Mouse (Mus musculus) midbrain, embryonic 10.5 days (tissue): ENCODE data around the gene Vwf. TPM values are rescaled to one million over a fixed set of nuclear protein-coding genes. Genes with fewer than 3 reads are reported as not detected.

Source experiments
- DNase-seq: peaks from one replicate; pipeline ENCODE4 v3.0.0-alpha.2; 2017; ENCODE audit warnings: low spot score
- H3K27ac ChIP-seq: fragments of 300-500 bp; sonication (generic); replicated peaks from 2 replicates; pipeline ENCODE4 v1.5.1; 2016; ENCODE audit warnings: mild to moderate bottlenecking
- H3K27me3 ChIP-seq: fragments of 300-500 bp; sonication (generic); 2 replicates; pipeline ENCODE4 v1.6.1; 2016; ENCODE audit warnings: low read depth, mild to moderate bottlenecking; ENCODE audit not compliant: poor library complexity, severe bottlenecking
- H3K36me3 ChIP-seq: fragments of 300-500 bp; sonication (generic); 2 replicates; pipeline ENCODE4 v1.6.1; 2016; ENCODE audit warnings: mild to moderate bottlenecking, moderate library complexity
- H3K4me1 ChIP-seq: fragments of 300-500 bp; sonication (generic); 2 replicates; pipeline ENCODE4 v1.6.1; 2016
- H3K4me3 ChIP-seq: fragments of 300-500 bp; sonication (generic); 2 replicates; pipeline ENCODE4 v1.5.1; 2016; ENCODE audit warnings: mild to moderate bottlenecking, moderate library complexity
- H3K9me3 ChIP-seq: fragments of 300-500 bp; sonication (generic); replicated peaks from 2 replicates; pipeline ENCODE4 v1.6.1; 2016; ENCODE audit warnings: mild to moderate bottlenecking
- WGBS: fragments of 180-500 bp; shearing (Covaris S2); methylation state at CpG from one replicate; pipeline ENCODE4 v1.1.7; 2016; 5-methylcytosine and 5-hydroxymethylcytosine counted together
- polyA plus RNA-seq: library from polyadenylated mRNA; unstranded; fragments of >200 nt; fragmentation: Nextera tagmentation; extraction: Ambion mirVana; gene quantifications from 2 replicates; pipeline ENCODE4 v1.2.1, GENCODE M21; 2016

Gene Vwf
- 5.8 and 10.1 TPM in 2 replicates for polyA plus RNA-seq

DNA sequence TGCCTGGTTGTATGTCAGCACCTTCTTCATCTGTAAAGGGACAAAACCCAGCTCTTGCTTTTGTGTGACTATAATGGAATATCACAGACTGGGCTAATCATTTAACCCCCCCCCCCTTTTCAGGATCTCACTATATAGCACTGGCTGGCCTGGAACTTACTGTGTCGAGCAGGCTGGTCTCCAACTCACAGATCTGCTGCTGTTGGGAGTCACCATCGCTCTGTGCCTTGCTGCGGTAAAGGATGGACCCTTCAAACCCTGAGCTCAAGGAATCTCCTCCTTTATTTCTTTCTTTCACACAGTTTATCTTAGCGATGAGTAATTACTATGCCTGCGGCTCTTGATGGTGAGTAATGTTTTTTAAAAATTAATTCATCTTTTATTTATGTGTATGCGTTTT is at the start of gene Vwf:
TSS of gene Vwf (plus strand) at position 301 of the 400 bp plus-strand sequence.
- no peak for DNase-seq
- Histone ChIP-seq H3K9me3 (no peaks in the 10 kb centered on the region), H3K27me3 (no peaks in the 10 kb centered on the region), H3K4me3 (no peak within 1 kb of the TSS), H3K4me1 (peaks cover 2% of the 10 kb centered on the region; the same call in 1 of the 2 replicates), H3K27ac (no peak within 1 kb of the TSS), H3K36me3 (no peaks in the 10 kb centered on the region)
- WGBS: 93% methylated on average over 6 of the region's 6 CpGs

DNA sequence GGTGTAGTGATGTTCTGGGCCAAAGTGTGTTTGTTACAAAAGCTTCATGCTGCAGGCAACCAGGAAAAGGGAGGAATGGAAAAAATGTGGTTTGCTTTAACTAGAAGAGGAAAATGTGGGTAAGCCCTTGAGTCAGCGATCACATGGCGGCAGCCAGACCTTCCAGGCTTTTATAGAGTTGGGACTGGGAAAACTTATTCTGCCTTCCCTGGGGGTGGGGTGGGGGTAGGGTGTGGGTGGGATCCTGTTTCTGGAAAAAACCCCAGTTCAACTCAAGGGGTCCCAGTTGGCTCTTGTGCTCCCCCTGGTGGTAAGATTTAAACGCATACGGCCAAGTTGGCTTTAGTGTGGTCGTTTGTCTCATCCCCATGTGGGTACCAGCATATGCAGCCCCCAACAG is 48.5 kb upstream of the Vwf start:
- H3K27ac ChIP-seq: no peak overlapping the region
- H3K9me3 ChIP-seq: no peaks in the 10 kb centered on the region
- 36% methylated on average over 5 of the region's 5 CpGs for WGBS
- peak; percentile 50 for DNase-seq
- peaks cover 19% of the 10 kb centered on the region for H3K4me1 ChIP-seq
- peaks cover 36% of the 10 kb centered on the region for H3K27me3 ChIP-seq
- H3K4me3 ChIP-seq: no peak overlapping the region
- H3K36me3 ChIP-seq: no peaks in the 10 kb centered on the region

DNA sequence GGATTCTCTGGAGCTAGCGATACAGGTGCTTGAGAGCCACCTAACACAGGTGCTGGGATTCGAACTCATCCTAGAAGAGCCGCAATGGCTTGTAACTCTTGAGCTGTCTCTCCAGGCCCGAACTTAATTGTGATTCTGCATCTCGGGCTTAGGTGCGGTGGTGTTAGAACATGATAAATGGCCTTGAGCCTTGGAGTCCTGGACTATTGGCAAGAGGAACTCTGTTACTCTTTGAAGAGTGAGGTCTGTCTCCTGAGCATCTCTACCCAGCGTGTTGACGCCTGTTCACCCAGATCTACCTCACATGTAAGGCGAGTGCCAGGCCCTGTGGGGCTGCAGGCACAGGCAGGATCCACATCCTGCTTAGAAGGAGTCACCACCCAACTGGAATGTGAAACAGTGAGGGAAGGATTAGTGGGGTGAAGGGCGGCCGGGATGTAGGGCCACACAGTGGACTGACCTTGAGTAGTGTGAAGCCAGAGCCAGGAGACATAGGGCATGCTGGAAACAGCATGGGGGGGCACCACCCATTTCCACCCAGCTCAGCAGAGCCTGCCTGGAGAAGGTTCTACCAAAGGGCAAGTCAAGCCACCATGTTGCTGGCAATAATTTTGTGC is 43.3 kb upstream of the Vwf start:
- Histone ChIP-seq H3K4me1 (peaks cover 2% of the 10 kb centered on the region; the same call in 1 of the 2 replicates), H3K4me3 (no peak overlapping the region), H3K9me3 (no peaks in the 10 kb centered on the region), H3K27ac (no peak overlapping the region), H3K27me3 (no peaks in the 10 kb centered on the region), H3K36me3 (no peaks in the 10 kb centered on the region)
- WGBS: 93% methylated on average over 11 of the region's 11 CpGs
- DNase-seq: no peak

DNA sequence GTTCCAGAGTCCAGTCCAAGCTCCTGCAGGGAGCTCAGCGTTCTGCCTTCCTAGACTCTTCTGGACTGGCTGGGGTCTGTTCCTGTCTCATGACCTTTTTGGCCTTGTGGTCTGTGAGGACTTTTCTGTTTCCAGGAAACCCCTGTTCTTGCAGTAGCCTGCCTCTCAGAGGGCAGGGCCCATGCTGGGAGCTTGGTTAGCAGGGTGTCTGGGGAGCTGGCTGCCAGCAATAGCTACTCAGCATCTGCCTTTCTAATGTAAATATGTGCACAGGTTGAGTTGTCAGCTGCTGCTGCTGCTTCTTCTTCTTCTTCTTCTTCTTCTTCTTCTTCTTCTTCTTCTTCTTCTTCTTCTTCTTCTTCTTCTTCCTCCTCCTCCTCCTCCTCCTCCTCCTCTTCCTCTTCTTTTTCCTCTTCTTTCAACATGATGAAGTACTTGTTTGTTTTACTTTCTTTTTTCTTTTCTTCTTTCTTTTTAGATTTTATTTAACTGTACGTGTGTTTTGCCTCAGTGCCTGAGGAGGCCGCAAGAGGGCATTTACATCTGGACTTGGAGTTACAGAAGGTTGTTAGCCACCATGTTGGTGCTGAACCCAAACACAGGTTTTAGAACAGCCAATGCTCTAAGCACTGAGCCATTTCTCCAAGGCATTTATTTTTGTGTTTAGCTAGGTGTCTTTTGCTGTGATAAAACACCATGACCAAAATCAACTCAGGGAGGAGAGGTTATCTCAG is 41.8 kb upstream of the Vwf start:
- peaks cover 2% of the 10 kb centered on the region; the same call in 1 of the 2 replicates for H3K4me1 ChIP-seq
- DNase-seq: no peak
- H3K36me3 ChIP-seq: no peaks in the 10 kb centered on the region
- no peaks in the 10 kb centered on the region for H3K9me3 ChIP-seq
- WGBS: 29% methylated on average over 3 of the region's 3 CpGs
- H3K4me3 ChIP-seq: no peak overlapping the region
- no peaks in the 10 kb centered on the region for H3K27me3 ChIP-seq
- H3K27ac ChIP-seq: no peak overlapping the region

DNA sequence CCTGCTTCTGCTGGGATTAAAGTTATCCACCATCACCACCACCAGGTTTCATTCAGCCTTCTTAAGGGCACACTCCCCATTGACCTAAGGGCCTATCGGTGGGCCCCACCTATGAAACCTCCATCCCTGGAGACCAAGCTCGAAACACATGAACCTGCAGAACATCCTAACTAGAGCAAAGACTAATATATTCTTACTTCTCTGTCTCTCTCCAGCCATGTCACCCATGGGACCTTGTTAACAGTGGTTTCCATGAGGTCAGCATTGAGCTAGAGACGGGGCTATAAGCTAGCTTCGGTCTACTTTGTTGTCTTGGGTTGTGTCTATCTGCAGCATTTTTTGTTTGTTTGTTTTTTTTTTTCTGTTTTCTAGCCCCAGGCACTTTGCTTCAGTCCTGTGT is 40.1 kb upstream of the Vwf start:
- Histone ChIP-seq H3K27ac (no peak overlapping the region), H3K4me3 (no peak overlapping the region), H3K27me3 (no peaks in the 10 kb centered on the region), H3K9me3 (no peaks in the 10 kb centered on the region), H3K36me3 (no peaks in the 10 kb centered on the region), H3K4me1 (peaks cover 2% of the 10 kb centered on the region; the same call in 1 of the 2 replicates)
- 87% methylated on average over 4 of the region's 4 CpGs for WGBS
- no peak for DNase-seq

DNA sequence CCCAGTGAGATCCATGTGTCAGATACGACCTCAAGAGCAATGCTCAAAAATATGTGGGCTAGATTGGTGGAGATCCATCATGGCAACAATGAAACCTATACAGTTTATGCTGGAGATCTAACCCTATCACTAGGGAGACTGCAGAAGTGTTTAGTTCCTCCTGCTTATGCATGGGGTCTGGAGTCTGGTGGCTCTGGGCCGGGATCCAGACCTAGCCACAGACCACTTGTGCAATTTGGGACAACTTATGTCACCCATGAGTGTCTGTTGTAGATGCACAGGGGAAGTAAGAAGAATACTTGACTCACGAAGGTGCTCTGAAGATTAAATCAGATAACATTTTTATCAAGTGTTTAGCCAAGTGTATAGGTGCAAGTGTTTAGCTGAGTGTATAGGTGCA is 36.8 kb upstream of the Vwf start:
- WGBS: 90% methylated on average over 3 of the region's 3 CpGs
- H3K9me3 ChIP-seq: no peaks in the 10 kb centered on the region
- peaks cover 2% of the 10 kb centered on the region; the same call in 1 of the 2 replicates for H3K4me1 ChIP-seq
- no peak overlapping the region for H3K27ac ChIP-seq
- no peak overlapping the region for H3K4me3 ChIP-seq
- no peaks in the 10 kb centered on the region for H3K27me3 ChIP-seq
- no peaks in the 10 kb centered on the region for H3K36me3 ChIP-seq
- DNase-seq: no peak

DNA sequence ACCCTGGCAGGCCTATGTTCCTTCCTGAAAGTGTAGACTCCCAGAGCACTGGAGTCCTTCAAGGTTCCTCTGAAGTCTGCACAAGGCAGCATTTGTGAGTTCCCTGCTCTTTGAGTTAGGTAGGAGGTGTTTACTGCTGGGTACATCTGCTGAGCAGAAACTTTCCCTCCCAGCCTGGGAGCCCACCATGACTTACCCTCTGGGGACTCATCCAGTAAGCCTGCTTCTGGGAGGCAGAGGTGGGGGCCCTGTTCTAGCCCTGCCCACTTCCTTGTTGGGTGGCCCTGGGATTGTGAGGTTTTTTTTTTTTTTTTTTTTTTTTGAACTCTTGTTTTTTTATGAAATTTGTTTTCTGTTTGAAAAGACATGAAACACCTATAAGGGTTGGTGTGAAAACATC is 35.9 kb upstream of the Vwf start:
- H3K36me3 ChIP-seq: no peaks in the 10 kb centered on the region
- no peak for DNase-seq
- no peak overlapping the region for H3K27ac ChIP-seq
- no peaks in the 10 kb centered on the region for H3K27me3 ChIP-seq
- H3K4me1 ChIP-seq: peaks cover 5% of the 10 kb centered on the region; the same call in 1 of the 2 replicates
- H3K4me3 ChIP-seq: no peak overlapping the region
- H3K9me3 ChIP-seq: no peaks in the 10 kb centered on the region

DNA sequence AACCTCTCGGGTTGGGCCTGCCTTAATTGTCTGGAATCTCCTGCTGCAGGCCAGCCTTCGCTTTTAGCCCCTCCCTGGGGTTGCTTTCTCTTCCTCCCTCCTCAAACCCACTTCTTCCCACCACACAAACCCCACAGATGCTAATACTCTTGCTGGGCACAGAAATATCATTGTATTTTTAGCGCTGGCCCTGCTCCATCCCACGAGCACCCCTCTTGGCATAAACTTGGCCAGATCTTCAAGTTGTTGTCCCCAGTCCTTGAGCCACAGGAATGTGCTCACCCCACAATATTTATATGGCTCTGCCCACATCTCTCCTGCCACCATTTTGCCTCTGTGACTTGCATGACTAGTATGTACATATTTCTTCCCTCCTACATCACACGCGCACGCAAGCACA is 35.4 kb upstream of the Vwf start:
- Histone ChIP-seq H3K9me3 (no peaks in the 10 kb centered on the region), H3K4me1 (peaks cover 5% of the 10 kb centered on the region; the same call in 1 of the 2 replicates), H3K4me3 (no peak overlapping the region), H3K36me3 (no peaks in the 10 kb centered on the region), H3K27me3 (no peaks in the 10 kb centered on the region), H3K27ac (no peak overlapping the region)
- 90% methylated on average over 7 of the region's 7 CpGs for WGBS
- no peak for DNase-seq

DNA sequence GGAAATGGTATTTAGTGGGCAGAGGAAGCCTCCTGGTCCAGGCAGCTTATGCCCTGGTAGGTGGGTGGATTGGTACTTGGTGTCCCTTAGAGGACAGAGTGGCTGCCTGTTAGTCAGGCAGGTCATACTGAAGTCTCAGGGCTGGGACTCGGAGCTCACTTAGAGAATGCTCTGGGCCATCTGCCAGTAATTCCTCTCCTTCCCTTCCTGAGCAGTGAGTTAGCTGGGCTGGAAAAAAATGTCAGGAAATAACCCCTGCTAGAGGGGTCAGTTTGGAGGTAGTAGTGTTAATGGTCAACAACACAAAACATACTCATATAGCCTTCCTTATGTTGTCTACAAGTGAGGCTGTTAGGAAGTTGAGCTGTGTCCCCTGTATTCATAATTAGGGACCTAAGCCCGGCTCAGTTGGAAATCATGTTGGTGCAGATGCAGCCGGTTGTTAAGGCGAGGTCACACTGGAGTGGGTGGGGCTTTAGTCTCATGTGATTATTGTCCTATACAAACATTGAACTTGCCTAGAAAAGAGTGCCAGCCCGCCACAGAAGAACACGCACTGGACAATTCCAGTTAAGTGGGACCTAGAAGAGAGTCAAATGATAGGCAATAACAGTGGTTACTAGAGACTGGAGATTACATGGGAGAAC is 33.5 kb upstream of the Vwf start:
- Histone ChIP-seq H3K27ac (no peak overlapping the region), H3K9me3 (no peaks in the 10 kb centered on the region), H3K27me3 (no peaks in the 10 kb centered on the region), H3K4me3 (no peak overlapping the region), H3K4me1 (peaks cover 5% of the 10 kb centered on the region; the same call in 1 of the 2 replicates), H3K36me3 (no peaks in the 10 kb centered on the region)
- DNase-seq: no peak
- 82% methylated on average over 6 of the region's 6 CpGs for WGBS

DNA sequence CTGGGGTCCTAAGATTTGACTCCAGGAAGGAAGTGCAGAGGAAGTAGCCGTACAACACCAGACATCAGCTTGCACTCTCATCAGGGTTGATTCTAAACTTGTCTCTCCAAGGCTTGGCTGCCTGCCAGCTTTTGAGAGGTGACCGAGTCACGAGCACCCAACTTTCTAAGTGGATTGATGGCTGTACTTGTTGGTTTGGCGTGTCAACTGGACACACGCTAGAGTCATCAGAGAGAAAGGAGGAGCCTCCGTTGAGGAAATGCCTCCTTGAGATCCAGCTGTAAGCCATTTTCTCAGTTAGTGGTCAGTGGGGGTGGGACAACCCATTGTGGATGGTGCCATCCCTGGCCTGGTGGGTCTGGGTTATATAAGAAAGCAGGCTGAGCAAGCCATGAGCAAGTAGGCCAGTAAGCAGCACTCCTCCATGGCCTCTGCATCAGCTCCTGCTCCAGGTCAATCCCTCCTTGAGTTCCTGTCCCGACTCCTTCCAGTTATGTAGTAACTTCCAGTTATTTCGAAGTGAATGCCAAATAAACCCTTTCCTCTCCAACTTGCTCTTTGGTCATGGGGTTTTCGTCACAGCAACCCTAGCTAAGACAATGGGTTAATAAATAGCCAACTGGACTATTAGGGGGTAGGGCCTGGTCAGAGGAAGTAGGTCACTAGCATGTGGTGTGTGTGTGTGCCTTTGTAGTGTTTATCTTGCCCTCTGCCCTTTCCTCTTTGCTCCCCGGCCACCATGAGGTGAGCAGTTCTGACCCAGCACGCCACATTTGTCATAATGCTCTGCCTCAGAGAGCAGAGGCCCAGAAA is 30.9 kb upstream of the Vwf start:
- H3K27ac ChIP-seq: no peak overlapping the region

DNA sequence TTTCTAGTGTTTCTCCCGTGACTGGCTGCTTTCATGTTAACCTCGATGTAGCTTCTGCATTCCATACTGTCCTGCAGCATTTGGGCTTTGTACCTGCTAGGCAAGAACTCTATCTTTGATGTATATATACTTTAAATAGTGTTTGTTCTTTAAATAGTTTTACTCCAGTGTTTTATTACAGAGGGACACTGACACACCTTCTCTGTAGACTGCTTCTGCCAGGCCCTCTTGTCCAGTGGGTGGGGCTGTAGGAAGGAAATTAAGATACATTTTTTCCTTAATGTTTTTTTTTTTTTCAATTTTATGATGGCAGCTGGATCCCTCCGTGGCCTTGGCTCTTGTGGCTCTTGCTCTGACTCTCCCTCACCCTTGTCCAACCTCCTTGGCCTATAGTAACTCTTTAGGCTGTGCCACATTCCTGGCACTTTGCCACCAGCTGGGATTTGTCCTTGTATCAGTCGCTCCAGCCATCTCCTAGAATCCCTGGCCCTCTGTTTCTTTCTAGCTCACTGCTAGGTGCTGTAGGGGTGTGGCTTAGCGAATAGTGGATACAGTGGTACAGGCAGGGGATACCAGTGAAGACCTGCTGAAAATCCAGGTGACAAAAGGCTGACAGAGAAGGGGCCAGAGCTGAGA is 24.9 kb upstream of the Vwf start:
- WGBS: 70% methylated on average over 5 of the region's 5 CpGs
- no peaks in the 10 kb centered on the region for H3K36me3 ChIP-seq

More for the DNA sequence above, 30.9 kb upstream of the Vwf start:
- no peaks in the 10 kb centered on the region for H3K9me3 ChIP-seq
- DNase-seq: no peak
- no peak overlapping the region for H3K4me3 ChIP-seq
- H3K36me3 ChIP-seq: no peaks in the 10 kb centered on the region
- WGBS: 82% methylated on average over 11 of the region's 11 CpGs
- H3K27me3 ChIP-seq: no peaks in the 10 kb centered on the region
- H3K4me1 ChIP-seq: peaks cover 5% of the 10 kb centered on the region; the same call in 1 of the 2 replicates

DNA sequence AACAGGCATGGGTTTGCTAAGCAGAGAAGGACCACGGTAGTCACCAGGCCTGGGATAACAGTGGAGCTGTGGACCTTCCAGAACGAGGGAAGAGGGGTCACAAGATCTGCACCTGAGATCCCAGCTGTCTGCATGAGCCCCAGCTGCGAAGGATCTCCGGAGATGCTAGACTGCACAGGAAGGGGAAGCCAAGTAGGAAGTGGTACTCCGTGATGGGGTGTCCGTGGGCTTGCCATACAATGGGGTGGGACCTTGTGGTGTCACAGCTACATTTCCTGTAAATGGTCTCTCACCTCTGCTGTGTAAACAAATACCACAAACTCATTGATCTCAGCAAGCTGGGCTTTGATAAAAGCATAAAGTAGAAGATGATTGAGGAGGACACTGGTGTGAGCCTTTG is 22.5 kb upstream of the Vwf start:
- Histone ChIP-seq H3K36me3 (no peaks in the 10 kb centered on the region), H3K4me3 (no peak overlapping the region), H3K27ac (no peak overlapping the region), H3K4me1 (no peaks in the 10 kb centered on the region), H3K27me3 (no peaks in the 10 kb centered on the region), H3K9me3 (no peaks in the 10 kb centered on the region)
- 89% methylated on average over 6 of the region's 6 CpGs for WGBS
- DNase-seq: no peak

More for the DNA sequence above, 24.9 kb upstream of the Vwf start:
- Histone ChIP-seq H3K27ac (no peak overlapping the region), H3K9me3 (no peaks in the 10 kb centered on the region), H3K4me3 (no peak overlapping the region), H3K4me1 (no peaks in the 10 kb centered on the region), H3K27me3 (no peaks in the 10 kb centered on the region)
- DNase-seq: no peak
